Mouse (Mus musculus): ENCODE data around the gene Peli1.
"Not testable (repeated sequence)": the region's sequence is repeated elsewhere in the genome, so short reads cannot be mapped to it uniquely, and the experiment has no call there.

Peli1 gene

GRCm38 (mm10) chr11:21191821-21192220 lies 100.7 kb downstream of the Peli1 start:
- DNase-seq (ENCODE audit: low spot score in 2 of 2): not testable (repeated sequence)

- no peak for DNase-seq (ENCODE audit: low spot score in 2 of 2)
Measured at GRCm38 (mm10) chr11:21194851-21195250, 103.8 kb downstream of the Peli1 start.

All from spleen, postnatal 36 days (tissue).